Mouse (Mus musculus) testis, postnatal 14 days (tissue): ENCODE measurements around the gene Tmed4.
A peak's percentile ranks its signal among the peaks of the same experiment; 100 is the strongest.

Experiments
- DNase-seq: peaks from one replicate; pipeline ENCODE4 v3.0.0; 2021; ENCODE audit warnings: low spot score

Gene Tmed4

GRCm38 (mm10) chr11:6274387-6275093 is at the start of gene Tmed4:
Gene Tmed4 (minus strand): TSS chr11:6274870.
- DNase-seq = peak; percentile 95

GRCm38 (mm10) chr11:6323348-6323747 is 48.7 kb upstream of the Tmed4 start:
- no peak for DNase-seq

- no peak for DNase-seq
Measured at GRCm38 (mm10) chr11:6322086-6322485, 47.4 kb upstream of the Tmed4 start.

GRCm38 (mm10) chr11:6319374-6319773 is 44.7 kb upstream of the Tmed4 start:
- DNase-seq = no peak

GRCm38 (mm10) chr11:6318559-6318958 is 43.9 kb upstream of the Tmed4 start:
- no peak for DNase-seq

- no peak for DNase-seq
Measured at GRCm38 (mm10) chr11:6316821-6317220, 42.2 kb upstream of the Tmed4 start.

GRCm38 (mm10) chr11:6313874-6314406 is 39.3 kb upstream of the Tmed4 start:
- no peak for DNase-seq

- DNase-seq = no peak
Measured at GRCm38 (mm10) chr11:6308181-6308580, 33.5 kb upstream of the Tmed4 start.

- DNase-seq = no peak
Measured at GRCm38 (mm10) chr11:6305943-6306430, 31.3 kb upstream of the Tmed4 start.

GRCm38 (mm10) chr11:6302793-6303192 is 28.1 kb upstream of the Tmed4 start:
- DNase-seq = no peak

- DNase-seq = no peak
Measured at GRCm38 (mm10) chr11:6299435-6299834, 24.8 kb upstream of the Tmed4 start.

GRCm38 (mm10) chr11:6296077-6296476 is 21.4 kb upstream of the Tmed4 start:
- no peak for DNase-seq

GRCm38 (mm10) chr11:6294632-6295031 is 20.0 kb upstream of the Tmed4 start:
- DNase-seq = no peak

GRCm38 (mm10) chr11:6293601-6294000 is 18.9 kb upstream of the Tmed4 start:
- DNase-seq = no peak

GRCm38 (mm10) chr11:6292988-6293349 is 18.3 kb upstream of the Tmed4 start:
- DNase-seq = no peak

- DNase-seq = peak; percentile 77
Measured at GRCm38 (mm10) chr11:6292116-6292987, 17.7 kb upstream of the Tmed4 start.

- DNase-seq = peak; percentile 97
Measured at GRCm38 (mm10) chr11:6291401-6292115, 16.9 kb upstream of the Tmed4 start, which contains the start of gene Ogdh. Gene Ogdh (plus strand): TSS chr11:6291633.

- no peak for DNase-seq
Measured at GRCm38 (mm10) chr11:6290883-6291282, 16.2 kb upstream of the Tmed4 start.

- no peak for DNase-seq
Measured at GRCm38 (mm10) chr11:6290138-6290537, 15.5 kb upstream of the Tmed4 start.

- DNase-seq = no peak
Measured at GRCm38 (mm10) chr11:6282940-6283339, 8.3 kb upstream of the Tmed4 start.

- DNase-seq = no peak
Measured at GRCm38 (mm10) chr11:6276466-6276865, 1.8 kb upstream of the Tmed4 start.

GRCm38 (mm10) chr11:6275094-6275484 is 419 bp upstream of the Tmed4 start:
- no peak for DNase-seq
